Mouse (Mus musculus) forebrain, embryonic 10.5 days (tissue): ENCODE data around the gene Adgrd1. TPM values are rescaled to one million over a fixed set of nuclear protein-coding genes. Genes with fewer than 3 reads are reported as not detected.

ENCODE experiments used
- DNase-seq: peaks from one replicate; pipeline ENCODE4 v3.0.0-alpha.2; 2017; ENCODE audit warnings: low spot score; ENCODE audit errors: extremely low spot score
- H3K27ac ChIP-seq: fragments of 300-500 bp; sonication (generic); 2 replicates; pipeline ENCODE4 v1.5.1; 2016; ENCODE audit warnings: mild to moderate bottlenecking
- H3K27me3 ChIP-seq: fragments of 300-500 bp; sonication (generic); 2 replicates; pipeline ENCODE4 v1.6.1; 2016; ENCODE audit warnings: mild to moderate bottlenecking; ENCODE audit not compliant: poor library complexity, severe bottlenecking
- H3K36me3 ChIP-seq: fragments of 300-500 bp; sonication (generic); replicated peaks from 2 replicates; pipeline ENCODE4 v1.6.1; 2016; ENCODE audit warnings: mild to moderate bottlenecking, moderate library complexity
- H3K4me1 ChIP-seq: fragments of 300-500 bp; sonication (generic); 2 replicates; pipeline ENCODE4 v1.6.1; 2016
- H3K4me3 ChIP-seq: fragments of 300-500 bp; sonication (generic); 2 replicates; pipeline ENCODE4 v1.5.1; 2016; ENCODE audit warnings: mild to moderate bottlenecking, moderate library complexity
- H3K9me3 ChIP-seq: fragments of 300-500 bp; sonication (generic); 2 replicates; pipeline ENCODE4 v1.6.1; 2016; ENCODE audit warnings: mild to moderate bottlenecking, moderate library complexity
- WGBS: fragments of 180-500 bp; shearing (Covaris S2); methylation state at CpG from one replicate; pipeline ENCODE4 v1.1.7; 2016; 5-methylcytosine and 5-hydroxymethylcytosine counted together
- polyA plus RNA-seq: library from polyadenylated mRNA; unstranded; fragments of >200 nt; fragmentation: Nextera tagmentation; extraction: Ambion mirVana; gene quantifications from 2 replicates; pipeline ENCODE4 v1.2.1, GENCODE M21; 2016

Gene Adgrd1
- 0.02 TPM in 1 of 2 replicates, not detected in the other for polyA plus RNA-seq

- H3K4me1 ChIP-seq = peaks cover 4% of the 10 kb centered on the region; the same call in 1 of the 2 replicates
- no peaks in the 10 kb centered on the region for H3K9me3 ChIP-seq
- 72% methylated on average over 6 of the region's 6 CpGs for WGBS
- no peak within 1 kb of the TSS for H3K27ac ChIP-seq
- no peaks in the 10 kb centered on the region for H3K36me3 ChIP-seq
- DNase-seq = no peak
- no peaks in the 10 kb centered on the region for H3K27me3 ChIP-seq
- no peak within 1 kb of the TSS for H3K4me3 ChIP-seq
Measured at GRCm38 (mm10) chr5:129096511-129096910, at the start of gene Adgrd1. TSS of gene Adgrd1 (plus strand) at chr5:129096750.

DNA sequence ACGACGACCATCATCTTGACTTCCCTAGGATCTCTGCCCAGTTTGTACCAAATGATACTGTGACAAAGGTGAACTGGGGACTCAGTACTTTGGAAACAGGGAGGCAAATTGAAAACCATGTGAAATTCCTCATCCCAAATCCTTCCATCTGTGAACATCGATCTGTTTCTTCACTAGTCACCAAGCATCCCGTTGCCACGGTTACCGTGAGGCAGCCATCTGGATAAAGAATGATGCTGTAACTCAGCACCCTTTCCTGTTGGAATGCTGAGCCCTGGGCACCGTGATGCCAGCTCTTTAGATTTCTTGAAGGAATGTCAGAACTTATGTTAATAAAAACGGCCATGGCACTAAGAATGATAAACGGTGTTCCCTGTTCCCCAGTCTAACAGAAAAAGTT, 47.2 kb upstream of the Adgrd1 start:
- H3K36me3 ChIP-seq = no peaks in the 10 kb centered on the region
- 80% methylated on average over 9 of the region's 9 CpGs for WGBS
- H3K9me3 ChIP-seq = no peaks in the 10 kb centered on the region
- no peak overlapping the region for H3K27ac ChIP-seq
- H3K27me3 ChIP-seq = 0 out of 2 replicates have a peak, but pooled peaks cover 3% of the 10 kb centered on the region
- peaks cover 41% of the 10 kb centered on the region for H3K4me1 ChIP-seq
- no peak overlapping the region for H3K4me3 ChIP-seq
- peak; percentile 53 for DNase-seq

- Histone ChIP-seq H3K9me3 (no peaks in the 10 kb centered on the region), H3K27ac (no peak overlapping the region), H3K4me3 (no peak overlapping the region), H3K4me1 (peaks cover 25% of the 10 kb centered on the region), H3K36me3 (no peaks in the 10 kb centered on the region), H3K27me3 (0 out of 2 replicates have a peak, but pooled peaks cover 3% of the 10 kb centered on the region)
- no peak for DNase-seq
- 85% methylated on average over 3 of the region's 3 CpGs for WGBS
Measured at GRCm38 (mm10) chr5:129051910-129052309, 44.6 kb upstream of the Adgrd1 start.

- 25% methylated on average over 20 of the region's 20 CpGs for WGBS
- Histone ChIP-seq H3K4me3 (peak overlapping the region; percentile 27; the same call in 1 of the 2 replicates), H3K27me3 (0 out of 2 replicates have a peak, but pooled peaks cover 3% of the 10 kb centered on the region), H3K4me1 (peaks cover 25% of the 10 kb centered on the region), H3K9me3 (no peaks in the 10 kb centered on the region), H3K36me3 (no peaks in the 10 kb centered on the region), H3K27ac (peak overlapping the region; percentile 81)
- DNase-seq = peak; percentile 47
Measured at GRCm38 (mm10) chr5:129052636-129053355, 43.8 kb upstream of the Adgrd1 start.

GRCm38 (mm10) chr5:129054675-129055284, 41.8 kb upstream of the Adgrd1 start:
- H3K9me3 ChIP-seq = no peaks in the 10 kb centered on the region
- 0 out of 2 replicates have a peak, but pooled peaks cover 3% of the 10 kb centered on the region for H3K27me3 ChIP-seq
- peaks cover 13% of the 10 kb centered on the region for H3K4me1 ChIP-seq
- WGBS = 86% methylated on average over 9 of the region's 9 CpGs
- DNase-seq = no peak
- no peak overlapping the region for H3K27ac ChIP-seq
- no peak overlapping the region for H3K4me3 ChIP-seq
- H3K36me3 ChIP-seq = no peaks in the 10 kb centered on the region

- 91% methylated on average over 3 of the region's 3 CpGs for WGBS
- H3K4me1 ChIP-seq = peaks cover 8% of the 10 kb centered on the region
- no peak for DNase-seq
- no peak overlapping the region for H3K27ac ChIP-seq
- no peaks in the 10 kb centered on the region for H3K36me3 ChIP-seq
- H3K4me3 ChIP-seq = no peak overlapping the region
- H3K9me3 ChIP-seq = no peaks in the 10 kb centered on the region
- peaks cover 27% of the 10 kb centered on the region for H3K27me3 ChIP-seq
Measured at GRCm38 (mm10) chr5:129059116-129059515, 37.4 kb upstream of the Adgrd1 start.

DNA sequence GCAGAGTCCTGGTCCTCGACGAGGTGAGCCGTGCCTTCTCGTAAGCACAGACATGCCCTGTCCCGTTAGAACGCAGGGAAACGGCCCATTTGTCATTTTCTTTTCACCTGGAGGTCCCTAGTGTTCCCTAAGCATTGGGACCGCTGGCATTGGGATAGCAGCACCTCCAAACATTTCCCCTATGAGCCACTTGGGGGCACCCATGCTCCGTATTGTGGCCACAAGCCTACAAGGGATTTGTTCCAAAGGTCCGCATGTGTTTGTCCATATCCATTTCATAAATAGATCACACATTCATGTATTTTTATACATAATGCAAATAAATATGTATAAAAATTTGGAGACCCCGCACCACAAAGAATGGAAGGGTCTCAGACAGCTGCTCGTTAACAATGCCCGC, 35.0 kb upstream of the Adgrd1 start:
- peaks cover 27% of the 10 kb centered on the region for H3K27me3 ChIP-seq
- 26% methylated on average over 13 of the region's 13 CpGs for WGBS

GRCm38 (mm10) chr5:129063037-129063791, 33.3 kb upstream of the Adgrd1 start:
- 16% methylated on average over 21 of the region's 21 CpGs for WGBS
- peak overlapping the region; percentile 49; the same call in 1 of the 2 replicates for H3K27ac ChIP-seq

More for the DNA sequence above, 35.0 kb upstream of the Adgrd1 start:
- Histone ChIP-seq H3K27ac (no peak overlapping the region), H3K4me3 (no peak overlapping the region), H3K36me3 (no peaks in the 10 kb centered on the region), H3K9me3 (no peaks in the 10 kb centered on the region), H3K4me1 (peaks cover 9% of the 10 kb centered on the region)
- DNase-seq = peak; percentile 52

GRCm38 (mm10) chr5:129063792-129064087, 32.8 kb upstream of the Adgrd1 start:
- Histone ChIP-seq H3K4me1 (peaks cover 9% of the 10 kb centered on the region), H3K9me3 (no peaks in the 10 kb centered on the region), H3K36me3 (no peaks in the 10 kb centered on the region), H3K27ac (peak overlapping the region; percentile 49; the same call in 1 of the 2 replicates), H3K4me3 (peak overlapping the region; percentile 40), H3K27me3 (peaks cover 27% of the 10 kb centered on the region)
- 54% methylated on average over 8 of the region's 8 CpGs for WGBS
- no peak for DNase-seq

More at GRCm38 (mm10) chr5:129063037-129063791, 33.3 kb upstream of the Adgrd1 start:
- H3K4me1 ChIP-seq = peaks cover 9% of the 10 kb centered on the region
- peaks cover 27% of the 10 kb centered on the region for H3K27me3 ChIP-seq
- no peaks in the 10 kb centered on the region for H3K36me3 ChIP-seq
- H3K4me3 ChIP-seq = peak overlapping the region; percentile 40
- H3K9me3 ChIP-seq = no peaks in the 10 kb centered on the region
- DNase-seq = peak; percentile 74

DNA sequence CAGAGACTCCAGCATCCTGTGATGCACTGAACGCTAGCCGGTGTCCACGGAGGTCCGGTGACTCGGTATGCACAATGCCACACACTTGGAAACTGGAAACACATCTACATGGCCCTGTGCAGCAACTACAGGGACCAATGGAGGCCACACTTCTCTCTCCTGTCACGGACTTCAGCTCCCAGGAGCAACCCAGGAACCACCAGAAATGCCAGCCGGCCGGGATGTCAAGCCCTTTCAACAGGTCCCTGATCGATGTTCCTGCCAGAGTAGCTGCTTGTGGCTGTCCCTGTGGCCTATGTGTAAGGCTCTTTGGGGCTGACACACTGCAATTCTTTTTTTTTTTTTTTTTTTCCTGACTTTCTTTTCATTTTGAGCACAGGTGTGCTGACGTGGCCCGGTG, 32.4 kb upstream of the Adgrd1 start:
- Histone ChIP-seq H3K9me3 (no peaks in the 10 kb centered on the region), H3K36me3 (no peaks in the 10 kb centered on the region), H3K4me1 (peaks cover 9% of the 10 kb centered on the region), H3K4me3 (no peak overlapping the region), H3K27me3 (peaks cover 27% of the 10 kb centered on the region), H3K27ac (no peak overlapping the region)
- no peak for DNase-seq
- WGBS = 78% methylated on average over 11 of the region's 11 CpGs

DNA sequence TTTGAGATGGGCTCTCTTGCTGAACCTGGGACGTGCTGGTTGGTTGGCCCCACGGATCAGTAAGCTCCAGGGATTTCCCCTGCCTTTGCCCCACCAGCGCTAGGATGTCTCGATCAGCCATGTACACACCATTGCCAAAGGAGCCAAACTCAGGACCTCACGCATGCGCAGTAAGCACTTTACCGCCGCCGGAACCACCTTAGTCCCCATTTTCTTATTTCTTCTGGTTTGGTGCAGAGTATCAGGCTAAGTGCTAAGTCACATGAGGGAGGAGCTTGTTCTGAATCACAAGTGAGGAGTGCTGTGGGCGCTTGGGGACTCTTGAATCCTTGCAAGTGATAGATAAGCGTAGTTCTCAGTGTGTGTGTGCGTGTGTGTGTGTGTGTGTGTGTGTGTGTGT, 31.2 kb upstream of the Adgrd1 start:
- peaks cover 27% of the 10 kb centered on the region for H3K27me3 ChIP-seq
- no peak overlapping the region for H3K4me3 ChIP-seq
- H3K27ac ChIP-seq = no peak overlapping the region
- peaks cover 9% of the 10 kb centered on the region for H3K4me1 ChIP-seq
- H3K9me3 ChIP-seq = no peaks in the 10 kb centered on the region
- no peaks in the 10 kb centered on the region for H3K36me3 ChIP-seq
- WGBS = 86% methylated on average over 12 of the region's 12 CpGs
- no peak for DNase-seq

DNA sequence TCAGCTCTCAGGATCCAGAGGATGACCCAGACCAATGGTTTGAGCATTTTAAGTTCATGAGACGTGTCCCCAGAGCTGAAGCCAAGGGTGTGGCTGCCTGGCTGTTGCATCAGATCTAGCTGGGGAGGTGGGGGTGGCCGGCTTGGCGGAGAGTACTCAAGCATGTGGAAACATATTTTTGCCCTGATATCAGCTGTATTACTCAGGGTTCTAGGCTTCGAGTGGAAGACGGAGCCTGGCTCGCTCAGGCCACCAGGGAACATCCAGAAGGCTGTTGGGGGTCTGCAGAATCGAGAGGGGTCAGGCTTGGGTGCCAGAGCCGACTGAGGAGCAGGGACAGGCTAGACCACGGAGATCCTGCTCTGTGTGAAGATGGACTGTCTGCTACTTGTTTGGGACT, 30.6 kb upstream of the Adgrd1 start:
- peaks cover 12% of the 10 kb centered on the region for H3K4me1 ChIP-seq
- peaks cover 23% of the 10 kb centered on the region for H3K27me3 ChIP-seq
- no peak overlapping the region for H3K4me3 ChIP-seq
- no peaks in the 10 kb centered on the region for H3K9me3 ChIP-seq
- no peak for DNase-seq
- no peaks in the 10 kb centered on the region for H3K36me3 ChIP-seq
- 84% methylated on average over 9 of the region's 9 CpGs for WGBS
- H3K27ac ChIP-seq = no peak overlapping the region
